Mouse (Mus musculus) ZHBTc4 (cell line): ENCODE measurements around the gene Hk3.
A peak's percentile ranks its signal among the peaks of the same experiment; 100 is the strongest.

Experiments
- DNase-seq: peaks from one replicate; pipeline ENCODE4 v3.0.0-alpha.2; 2011; ENCODE audit warnings: low read depth, low spot score

Gene Hk3

DNA sequence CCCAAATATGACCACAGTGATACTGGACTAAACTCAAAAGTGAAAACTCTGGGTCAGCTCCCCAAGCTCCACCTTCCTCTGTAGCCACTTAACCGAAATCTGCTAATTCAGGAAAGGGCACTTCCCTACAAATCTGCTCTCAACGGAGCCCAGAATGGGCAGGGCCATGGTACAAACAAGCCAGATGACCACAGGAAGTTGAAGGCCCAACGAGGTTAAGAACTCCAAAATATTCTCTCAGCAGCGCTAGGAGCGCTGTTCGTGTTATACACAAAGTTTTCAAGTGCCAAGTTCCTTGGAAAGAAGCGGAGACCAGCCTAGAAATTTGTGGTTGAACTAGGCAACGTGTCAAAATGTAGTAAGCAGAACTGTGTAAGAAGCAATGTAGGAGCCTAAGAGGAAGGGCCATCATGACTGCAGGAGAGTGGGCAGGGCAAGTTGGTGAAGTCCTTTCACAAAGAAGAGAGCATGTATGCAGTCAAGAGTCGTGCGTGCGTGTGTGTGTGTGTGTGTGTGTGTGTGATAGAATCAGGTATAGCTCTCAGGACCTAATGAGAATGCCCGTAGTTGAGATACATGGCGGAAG lies at the start of gene Hk3:
TSS of gene Hk3 (minus strand) at position 192 of the 586 bp plus-strand sequence.
- no peak for DNase-seq

DNA sequence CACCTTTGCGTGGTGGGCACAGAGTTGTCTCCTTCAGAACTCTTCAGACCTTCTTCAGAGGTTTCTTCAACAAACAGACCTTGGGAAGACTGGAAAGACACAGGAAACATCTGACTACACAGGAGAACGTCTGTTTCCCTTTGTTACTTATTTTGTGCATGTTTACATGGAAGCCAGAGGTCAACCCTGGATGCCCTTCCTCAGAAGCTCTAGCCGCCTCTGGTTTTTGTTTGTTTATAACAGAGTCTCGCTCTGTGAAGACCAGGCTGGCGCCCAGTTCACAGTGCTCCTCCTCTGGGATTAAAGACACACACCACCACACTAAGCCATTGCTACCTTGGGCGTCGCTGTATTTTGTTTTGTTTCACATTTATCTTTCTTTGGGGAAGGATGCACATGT lies 48.5 kb upstream of the Hk3 start:
- DNase-seq = no peak

DNA sequence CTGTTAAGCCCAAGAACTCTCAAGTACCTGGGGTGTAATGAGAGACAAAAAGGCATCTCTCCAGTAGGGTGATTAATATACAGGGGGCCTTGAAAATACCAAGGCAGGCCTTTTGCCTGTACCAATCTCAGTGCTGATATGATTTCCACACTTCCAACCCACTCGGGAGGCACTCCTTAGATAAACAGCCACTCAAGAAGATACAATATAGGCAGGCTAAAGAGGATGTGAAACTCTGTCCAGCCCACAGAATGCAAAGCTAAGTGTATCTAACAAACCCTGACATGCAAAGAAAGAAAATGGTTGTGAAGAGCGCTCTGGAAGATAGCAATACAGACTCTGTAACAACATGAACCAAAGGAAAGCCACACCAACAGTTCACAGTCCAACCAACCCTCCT lies 42.1 kb upstream of the Hk3 start:
- no peak for DNase-seq

DNA sequence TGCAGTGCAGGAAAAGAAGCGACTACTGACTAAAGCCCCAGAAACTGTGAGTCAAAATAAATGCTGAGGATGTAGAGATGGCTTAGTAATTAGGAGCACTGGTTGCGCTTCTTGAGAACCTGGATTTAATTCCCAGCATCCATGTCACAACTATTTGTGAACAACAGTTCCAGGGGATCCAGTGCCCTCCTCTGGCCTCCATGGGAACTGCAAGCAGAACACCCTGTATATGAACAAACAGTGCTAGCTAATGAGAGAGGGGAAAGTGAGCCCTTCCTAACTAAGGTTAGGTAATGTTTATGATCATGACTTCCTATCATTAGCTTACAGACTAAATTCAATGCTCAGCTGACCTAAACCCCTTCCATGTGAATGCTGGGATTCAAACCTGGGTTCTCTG lies 36.9 kb upstream of the Hk3 start:
- peak; percentile 69 for DNase-seq

DNA sequence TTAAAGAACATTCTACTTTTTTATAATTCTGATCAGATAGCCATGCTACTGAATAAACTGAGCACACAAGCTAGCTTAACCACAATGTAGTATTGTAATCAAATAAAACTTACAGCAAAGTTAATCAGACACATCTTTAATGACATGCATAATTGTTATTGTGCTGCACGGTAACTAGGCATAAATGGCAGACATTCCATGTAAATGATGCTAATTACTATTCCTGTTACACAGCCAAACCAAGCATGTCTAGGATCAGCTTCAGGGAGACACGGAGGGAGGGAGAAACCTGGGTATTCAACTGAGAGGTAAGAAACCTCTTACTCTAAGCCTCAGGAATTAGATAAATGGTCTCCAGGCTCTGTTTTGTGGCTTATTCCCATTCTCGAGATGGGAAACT lies 26.5 kb upstream of the Hk3 start:
- no peak for DNase-seq

GRCm38 (mm10) chr13:55040016-55040415 lies 18.8 kb upstream of the Hk3 start:
- no peak for DNase-seq

DNA sequence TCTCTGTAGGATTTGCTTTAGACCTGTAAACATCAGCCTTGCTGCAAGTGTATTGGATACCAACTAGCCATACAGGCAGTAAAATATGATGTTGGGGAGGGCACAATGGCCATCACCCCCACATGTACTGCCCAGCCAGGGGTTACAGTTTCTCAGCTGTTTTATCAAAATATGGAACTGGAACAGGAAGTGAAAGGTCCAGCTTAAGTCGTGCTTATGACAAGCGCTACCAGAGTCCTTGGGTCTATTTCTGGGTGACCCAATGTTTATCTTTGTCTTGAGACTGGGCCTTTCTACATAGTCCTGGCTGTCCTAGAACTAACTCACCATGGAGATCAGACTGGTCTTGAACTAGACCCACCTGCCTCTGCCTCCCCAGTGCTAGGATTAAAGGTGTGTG lies 3.0 kb upstream of the Hk3 start:
- no peak for DNase-seq

GRCm38 (mm10) chr13:55022715-55023114 lies 1.5 kb upstream of the Hk3 start:
- no peak for DNase-seq

GRCm38 (mm10) chr13:55022256-55022655 lies 1.1 kb upstream of the Hk3 start:
- DNase-seq = peak; percentile 71

DNA sequence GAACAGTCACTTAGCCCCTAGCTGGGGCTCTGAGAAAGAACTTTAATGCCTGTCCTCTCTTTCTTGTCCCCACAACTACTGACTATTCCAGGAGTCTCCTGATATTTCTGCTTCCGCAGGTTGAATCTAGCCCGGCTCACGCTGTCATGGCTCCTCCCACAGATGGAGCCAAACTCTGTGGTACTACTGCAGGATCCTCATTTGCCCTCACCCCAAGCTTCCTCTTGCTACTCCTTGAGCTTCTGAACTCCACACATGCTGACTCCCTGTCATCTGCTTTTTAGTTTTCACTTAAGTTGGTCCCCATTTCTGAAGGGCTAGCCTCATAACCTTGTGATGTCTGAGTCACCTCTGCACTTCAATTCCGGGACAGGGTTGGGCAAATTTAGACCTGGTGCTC lies 1.1 kb downstream of the Hk3 start:
- DNase-seq = no peak

- no peak for DNase-seq
These were observed 2.0 kb downstream of the Hk3 start for GRCm38 (mm10) chr13:55019181-55019580.

DNA sequence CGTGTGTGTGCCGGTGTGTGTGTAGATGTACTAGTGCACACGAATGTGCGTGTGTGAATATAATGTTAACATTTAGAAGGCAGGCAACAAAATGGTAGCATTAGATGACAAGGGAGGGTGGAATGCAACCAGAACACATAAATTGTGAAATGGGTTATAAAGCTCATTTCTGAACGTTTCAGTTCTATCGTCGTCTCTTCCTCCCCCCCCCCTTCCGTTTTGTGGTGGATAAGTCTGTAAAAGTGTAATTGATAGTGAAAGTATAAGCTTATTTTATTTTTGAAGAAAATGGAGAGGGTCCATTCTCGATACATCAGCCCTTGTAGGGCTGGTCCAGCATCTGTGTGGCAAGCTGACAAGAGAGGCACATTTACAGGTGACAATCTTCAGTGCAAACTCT lies 2.5 kb downstream of the Hk3 start:
- DNase-seq = no peak

DNA sequence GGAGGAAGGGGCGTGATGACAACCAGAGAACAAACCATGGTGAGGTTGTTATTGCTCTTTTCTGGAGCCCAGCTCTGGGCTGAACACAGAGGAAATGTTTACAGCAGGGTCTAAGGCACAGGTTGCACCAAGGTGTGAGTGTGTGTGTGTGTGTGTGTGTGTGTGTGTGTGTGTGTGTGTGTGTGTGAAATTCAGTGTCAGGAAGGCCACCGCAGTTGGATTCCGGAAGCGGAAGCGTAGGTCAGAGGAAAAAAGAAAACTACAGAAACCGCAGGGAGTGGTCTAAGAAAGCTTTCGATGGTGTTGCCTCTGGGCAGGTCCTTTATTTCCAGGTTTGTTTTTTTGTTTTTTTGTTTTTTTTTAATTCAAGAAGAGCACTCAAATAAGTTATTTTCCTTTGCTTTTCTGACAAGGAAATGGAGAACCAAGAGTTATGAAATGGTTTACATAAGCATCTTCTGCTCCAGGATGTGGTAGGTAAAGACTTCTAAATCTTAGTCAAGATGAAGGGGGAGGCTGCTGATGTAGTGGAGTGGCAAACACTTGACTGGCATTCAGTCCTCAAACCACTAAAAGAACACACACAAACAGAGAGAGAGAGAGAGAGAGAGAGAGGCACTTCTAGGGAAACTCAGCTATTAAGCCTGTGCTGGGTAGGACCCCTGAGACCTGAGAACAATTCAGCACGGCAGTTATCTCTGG lies 3.1 kb downstream of the Hk3 start:
- no peak for DNase-seq

DNA sequence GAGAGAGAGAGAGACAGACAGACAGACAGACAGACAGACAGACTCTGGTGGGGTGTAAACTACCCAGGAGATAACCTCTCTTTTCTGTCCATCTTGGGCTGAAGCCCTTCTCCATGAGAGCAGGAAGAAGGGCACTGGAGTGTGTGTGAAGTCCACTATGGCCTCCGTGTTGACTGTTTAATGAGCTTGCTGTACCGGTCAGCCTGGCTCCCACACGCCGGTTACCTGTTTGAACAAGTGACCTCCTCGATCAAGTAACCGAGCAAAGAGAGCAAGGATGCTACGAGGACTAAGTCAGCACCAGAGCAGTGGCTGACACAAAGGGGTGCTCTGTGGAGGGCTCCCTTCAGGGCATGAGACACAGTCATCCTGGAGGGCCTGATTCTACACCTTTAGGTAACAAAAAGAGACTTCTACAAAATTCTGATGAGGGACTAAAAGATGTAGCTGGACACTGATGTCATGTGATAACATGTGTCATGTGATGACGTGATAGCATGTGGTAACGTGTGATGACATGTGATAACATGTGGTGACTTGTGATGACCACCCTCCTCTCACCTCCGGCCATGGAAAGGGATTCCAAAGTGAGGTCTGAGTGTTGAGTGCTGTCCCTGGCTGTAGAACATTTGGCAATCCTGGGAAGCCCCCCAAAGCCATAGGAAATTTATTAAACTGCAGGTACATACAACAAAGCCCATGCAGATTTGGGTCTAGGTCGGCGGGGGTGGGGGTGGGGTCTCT lies 3.9 kb downstream of the Hk3 start:
- no peak for DNase-seq

DNA sequence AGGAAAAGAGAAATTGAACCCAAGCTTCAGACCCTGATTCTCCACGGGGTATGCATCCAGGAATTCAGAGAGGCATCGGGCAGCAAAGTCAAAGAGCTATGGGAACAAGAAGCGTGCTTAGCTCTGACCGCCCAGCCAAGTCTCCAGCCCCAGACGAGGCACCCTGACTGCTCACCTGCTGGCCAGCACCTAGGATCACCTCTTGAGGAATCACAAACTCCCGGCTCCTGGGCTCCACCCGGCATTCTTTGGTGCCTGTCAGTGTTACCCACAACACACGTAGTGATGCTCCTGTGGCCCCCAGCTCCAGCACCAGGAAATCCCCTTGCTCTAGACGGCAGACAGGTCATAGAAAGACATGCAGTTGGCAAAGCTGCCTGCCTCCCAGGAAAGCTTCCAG lies 6.7 kb downstream of the Hk3 start:
- no peak for DNase-seq

- DNase-seq = no peak
These were observed 7.4 kb downstream of the Hk3 start for GRCm38 (mm10) chr13:55013702-55014344.

GRCm38 (mm10) chr13:55011981-55012478 lies 9.2 kb downstream of the Hk3 start:
- peak; percentile 71 for DNase-seq

DNA sequence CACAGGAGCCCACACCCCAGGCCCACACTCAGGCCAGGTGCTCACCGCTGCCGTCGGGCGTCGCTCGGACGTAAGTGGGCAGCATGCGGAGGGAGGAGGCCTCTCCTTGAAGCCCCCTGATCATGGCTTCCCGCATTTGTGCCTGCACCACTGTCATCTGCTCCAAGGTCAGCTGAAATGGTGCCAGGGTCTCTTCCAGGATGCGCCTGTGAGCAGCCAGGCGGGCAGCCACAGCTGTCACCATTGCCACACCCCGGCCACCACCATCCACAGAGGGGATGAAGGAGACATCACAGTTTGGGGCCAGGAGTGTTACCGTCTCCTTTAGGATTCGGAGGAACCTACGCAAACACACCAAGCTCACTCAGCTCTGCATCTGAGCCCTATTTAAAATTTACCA lies 10.1 kb downstream of the Hk3 start:
- no peak for DNase-seq

- DNase-seq = no peak
These were observed 12.6 kb downstream of the Hk3 start for GRCm38 (mm10) chr13:55008589-55008988.

DNA sequence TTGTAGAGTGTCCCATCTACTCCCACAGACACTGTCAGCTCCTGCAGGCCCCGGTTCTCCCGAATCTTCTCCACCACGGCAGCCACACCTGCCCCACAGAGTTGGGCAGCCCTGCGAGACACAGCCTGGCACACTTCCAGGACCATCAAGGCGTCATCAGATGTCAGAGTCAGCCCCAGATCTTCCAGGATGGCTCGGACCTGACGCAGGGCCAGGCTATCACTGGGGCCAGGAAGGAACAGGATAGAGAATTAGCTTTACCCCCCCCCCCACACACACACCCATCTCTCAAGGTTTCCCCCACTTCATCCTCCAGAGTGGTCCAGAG lies 14.8 kb downstream of the Hk3 start:
- DNase-seq = no peak

GRCm38 (mm10) chr13:55005691-55006414 lies 15.3 kb downstream of the Hk3 start:
- no peak for DNase-seq

- no peak for DNase-seq
These were observed 16.5 kb downstream of the Hk3 start for GRCm38 (mm10) chr13:55004646-55005045.
